Mouse (Mus musculus): Measurements from ENCODE around the gene Spo11. TPM values are rescaled to one million over a fixed set of nuclear protein-coding genes. Genes with fewer than 3 reads are reported as not detected.

Spo11 gene
- total RNA-seq, 1 experiment from 2014 or later: 1.9 TPM

DNA sequence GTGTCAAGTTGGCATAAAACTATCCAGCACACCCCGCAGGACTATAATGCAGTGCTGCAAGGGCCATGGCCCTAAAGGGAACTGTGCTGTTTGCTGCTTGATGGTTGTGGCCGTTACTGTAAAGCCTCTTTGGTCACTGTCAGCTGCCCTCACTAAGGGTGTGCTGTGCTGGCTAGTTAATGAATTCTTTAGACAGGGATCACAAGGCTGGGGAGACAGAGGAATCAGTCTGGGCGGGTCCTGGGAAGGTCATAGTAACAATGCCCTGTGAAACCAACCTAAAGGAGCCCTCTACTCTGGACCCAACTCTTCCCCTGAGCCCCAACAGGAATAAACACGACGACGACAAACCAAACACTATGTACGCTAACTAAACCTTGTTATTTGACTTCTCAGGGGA, 21.0 kb downstream of the Spo11 start:
- ATAC-seq (ENCODE audit: extremely low read depth, insufficient number of reproducible peaks, low FRiP score, poor library complexity, severe bottlenecking): no peak

DNA sequence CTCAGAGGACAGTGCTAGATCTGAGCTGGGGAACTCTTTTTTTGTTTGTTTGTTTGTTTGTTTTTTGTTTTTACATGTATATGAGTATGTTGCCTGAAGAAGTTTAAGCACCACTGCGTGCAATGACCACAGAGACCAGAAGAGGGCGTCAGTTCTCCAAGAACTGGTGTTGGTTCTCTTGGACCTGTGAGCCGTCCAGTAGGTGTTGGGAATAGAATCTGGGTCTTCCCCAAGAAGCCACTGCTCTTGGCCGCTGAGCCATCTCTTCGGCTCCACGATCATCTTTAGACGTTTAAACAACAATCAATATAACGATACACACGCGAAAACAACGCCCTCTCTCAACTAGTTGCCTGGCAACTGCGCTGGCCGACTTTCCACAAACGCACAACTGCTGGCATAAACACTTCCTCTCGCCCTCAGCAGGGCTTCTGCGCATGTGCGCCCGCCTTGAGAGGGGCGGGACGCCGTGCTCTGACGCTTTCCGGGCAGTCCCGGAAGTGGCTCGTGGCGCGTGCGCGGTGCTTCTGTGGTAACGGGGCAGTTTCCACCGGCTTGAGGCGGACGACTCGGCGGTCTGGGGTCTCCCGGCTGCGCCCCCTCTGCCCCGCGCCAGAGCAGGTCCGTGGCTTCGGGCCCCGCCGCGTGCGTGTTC, 22.3 kb downstream of the Spo11 start, which contains the start of gene Rae1:
Rae1 (plus strand) TSS at position 488 of the 655 bp plus-strand sequence.
- ATAC-seq (ENCODE audit: extremely low read depth, insufficient number of reproducible peaks, low FRiP score, poor library complexity, severe bottlenecking): peak; percentile 94

DNA sequence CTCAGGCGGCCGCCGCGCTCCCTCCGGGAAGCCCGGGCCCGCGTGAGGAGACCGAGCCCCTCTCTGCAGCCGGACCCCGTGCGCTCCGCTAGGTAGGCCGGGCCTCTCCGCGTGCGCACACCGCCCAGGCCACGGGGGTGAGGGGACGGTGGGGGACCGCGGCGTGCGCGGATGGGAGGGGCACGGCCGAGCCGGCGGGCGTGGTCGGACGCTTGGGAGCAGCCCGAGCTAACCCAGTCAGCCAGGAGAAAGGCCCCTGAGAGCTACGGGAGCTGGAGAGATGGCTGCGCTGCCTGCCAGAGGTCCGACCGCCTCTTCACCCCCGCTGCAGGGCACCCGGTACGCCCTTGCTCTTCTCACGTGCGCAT, 22.8 kb downstream of the Spo11 start:
- ATAC-seq (ENCODE audit: extremely low read depth, insufficient number of reproducible peaks, low FRiP score, poor library complexity, severe bottlenecking): no peak

DNA sequence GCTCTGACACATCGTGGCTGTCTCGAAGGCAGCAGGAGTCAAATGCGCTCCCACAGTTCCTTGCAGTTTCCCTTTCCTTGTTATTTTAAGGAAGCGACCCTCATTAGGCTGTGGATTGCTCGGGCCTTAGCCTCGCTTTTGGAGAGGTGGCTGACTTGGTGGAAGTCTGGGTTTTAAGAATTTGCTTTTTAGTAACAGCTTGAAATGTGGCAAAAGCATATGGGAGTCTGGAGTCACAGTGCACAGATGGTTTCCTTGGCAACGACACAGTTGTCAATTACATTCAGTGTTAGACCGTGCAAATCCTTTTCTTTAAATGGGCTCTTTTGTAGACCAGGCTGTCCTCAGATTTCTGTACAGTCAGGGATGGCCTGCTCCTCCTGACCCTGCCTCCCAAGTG, 23.4 kb downstream of the Spo11 start:
- ATAC-seq (ENCODE audit: extremely low read depth, insufficient number of reproducible peaks, low FRiP score, poor library complexity, severe bottlenecking): no peak

DNA sequence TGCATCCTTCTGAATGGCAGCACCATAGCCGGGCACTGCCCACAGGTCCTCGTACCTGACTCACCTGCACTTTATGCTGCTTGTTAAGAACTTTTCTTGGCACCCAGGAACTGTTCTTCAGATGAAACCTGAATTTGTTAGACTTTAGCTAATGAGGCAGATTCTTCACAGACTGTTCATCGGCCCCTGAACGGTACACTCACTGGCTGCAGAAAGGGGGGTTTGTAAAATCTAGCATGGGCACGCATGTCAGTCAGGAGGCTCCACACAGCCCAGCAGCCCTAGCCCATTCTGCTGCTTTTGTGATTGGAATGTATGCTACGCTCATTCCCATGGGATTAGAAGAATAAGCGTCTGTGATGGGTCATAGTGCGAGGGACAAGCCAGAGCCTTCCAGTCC, 26.2 kb downstream of the Spo11 start:
- ATAC-seq (ENCODE audit: extremely low read depth, insufficient number of reproducible peaks, low FRiP score, poor library complexity, severe bottlenecking): no peak

DNA sequence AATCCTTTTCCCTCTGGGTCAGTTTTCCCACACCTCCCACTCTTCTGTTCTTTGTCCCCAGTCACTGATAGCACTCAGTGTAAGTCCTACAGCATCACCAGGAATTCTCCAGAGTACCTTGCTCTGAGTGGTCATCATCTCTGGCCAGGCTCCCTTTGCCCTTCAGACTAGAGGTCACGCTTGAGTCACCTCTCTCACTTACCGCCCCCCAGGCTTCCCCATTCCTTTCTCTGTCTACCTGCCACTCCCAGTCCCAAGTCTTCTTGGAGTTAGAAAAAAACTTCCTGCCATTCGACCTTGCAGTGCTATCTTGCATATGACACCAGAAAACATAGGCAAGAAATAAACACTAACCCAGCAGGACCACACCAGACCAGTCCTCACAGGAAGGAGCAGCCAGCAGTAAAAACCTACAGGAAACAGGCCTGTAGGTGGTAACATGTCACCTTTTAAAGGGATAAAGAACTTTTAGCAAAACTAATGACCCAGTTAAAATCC, 32.8 kb downstream of the Spo11 start:
- no peak for ATAC-seq (ENCODE audit: extremely low read depth, insufficient number of reproducible peaks, low FRiP score, poor library complexity, severe bottlenecking)

DNA sequence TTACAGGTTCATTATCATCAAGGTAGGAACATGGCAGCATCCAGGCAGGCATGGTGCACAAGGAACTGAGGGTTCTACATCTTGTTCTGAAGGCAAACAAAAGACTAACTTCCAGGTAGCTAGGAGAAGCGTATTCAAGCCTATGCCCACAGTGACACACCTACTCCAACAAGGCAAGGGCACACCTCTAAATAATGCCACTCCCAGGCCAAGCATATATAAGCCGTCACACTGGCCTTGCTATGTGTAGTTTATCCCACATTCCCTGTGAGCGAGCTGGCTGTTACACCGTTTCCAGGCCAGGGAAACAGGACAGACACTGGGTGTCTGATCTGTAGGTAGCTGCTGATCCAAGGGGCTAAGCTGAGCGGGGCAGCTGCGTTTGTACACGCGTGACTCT, 33.9 kb downstream of the Spo11 start:
- no peak for ATAC-seq (ENCODE audit: extremely low read depth, insufficient number of reproducible peaks, low FRiP score, poor library complexity, severe bottlenecking)

DNA sequence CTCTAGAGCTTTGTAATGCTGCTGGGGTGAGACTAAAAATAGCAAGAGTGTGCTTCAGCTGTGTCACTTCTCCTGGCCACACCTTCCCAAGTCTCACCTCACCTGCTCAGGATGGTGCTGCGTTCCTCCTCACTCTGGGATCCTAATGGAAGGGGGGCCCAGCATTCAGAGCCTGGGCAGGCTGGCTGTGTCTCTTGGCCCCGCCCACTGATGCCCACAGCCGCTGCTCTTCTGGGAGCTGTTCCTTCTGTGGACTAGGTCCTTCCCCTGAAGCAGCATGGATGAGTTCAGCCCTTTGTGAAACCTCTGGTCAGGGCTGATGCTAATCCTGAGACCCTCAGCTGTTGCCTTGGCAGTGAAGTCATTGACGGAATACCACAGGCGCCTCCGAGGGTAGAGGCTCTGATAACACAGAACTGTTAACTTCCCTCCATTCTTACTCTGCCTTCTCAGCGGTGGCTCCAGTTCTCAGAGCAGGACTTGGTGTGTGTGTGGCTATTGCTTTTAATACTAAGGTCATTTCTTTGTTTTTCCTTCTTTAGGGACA, 37.3 kb downstream of the Spo11 start:
- no peak for ATAC-seq (ENCODE audit: extremely low read depth, insufficient number of reproducible peaks, low FRiP score, poor library complexity, severe bottlenecking)

DNA sequence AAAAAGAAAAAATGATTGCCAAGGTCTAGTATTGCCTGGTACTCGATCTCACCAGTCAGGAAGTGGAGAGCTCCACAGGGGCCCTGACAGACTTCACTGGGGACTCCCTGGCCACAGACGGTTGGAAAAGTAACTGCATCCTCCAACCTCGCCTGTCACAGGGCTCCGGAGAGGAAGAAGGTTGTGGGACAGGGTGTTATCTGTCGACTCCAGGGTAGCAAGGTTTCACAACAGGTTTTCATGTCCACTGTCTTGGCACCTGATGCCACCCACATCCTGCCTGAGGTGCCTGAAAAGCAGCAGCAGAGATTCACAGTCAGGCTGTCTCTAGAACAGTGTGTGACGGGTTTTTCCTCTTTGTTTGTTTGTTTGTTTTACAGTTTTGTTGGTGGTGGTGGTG, 40.4 kb downstream of the Spo11 start:
- ATAC-seq (ENCODE audit: extremely low read depth, insufficient number of reproducible peaks, low FRiP score, poor library complexity, severe bottlenecking): peak; percentile 11; the same call in 1 of the 2 replicates

DNA sequence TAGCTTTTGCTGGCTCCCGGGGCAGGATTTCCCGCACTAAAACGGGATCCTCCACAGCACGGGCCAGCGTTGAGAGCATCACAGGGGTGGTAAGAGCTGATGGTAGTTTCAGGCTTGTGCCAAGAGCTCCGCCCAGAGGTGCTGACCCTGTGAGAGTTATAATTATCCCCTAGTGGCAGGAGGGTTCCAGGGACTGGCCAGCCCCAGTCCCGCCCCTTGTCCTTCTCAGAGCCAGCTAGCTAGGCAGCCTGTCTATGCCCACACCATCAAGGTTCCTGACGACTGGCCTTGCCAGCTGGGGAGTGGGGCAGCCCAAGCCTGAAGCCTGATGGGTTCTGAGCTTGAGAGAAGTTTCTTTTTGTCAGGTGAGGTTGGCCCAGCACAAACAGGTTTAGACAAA, 41.1 kb downstream of the Spo11 start:
- no peak for ATAC-seq (ENCODE audit: extremely low read depth, insufficient number of reproducible peaks, low FRiP score, poor library complexity, severe bottlenecking)

DNA sequence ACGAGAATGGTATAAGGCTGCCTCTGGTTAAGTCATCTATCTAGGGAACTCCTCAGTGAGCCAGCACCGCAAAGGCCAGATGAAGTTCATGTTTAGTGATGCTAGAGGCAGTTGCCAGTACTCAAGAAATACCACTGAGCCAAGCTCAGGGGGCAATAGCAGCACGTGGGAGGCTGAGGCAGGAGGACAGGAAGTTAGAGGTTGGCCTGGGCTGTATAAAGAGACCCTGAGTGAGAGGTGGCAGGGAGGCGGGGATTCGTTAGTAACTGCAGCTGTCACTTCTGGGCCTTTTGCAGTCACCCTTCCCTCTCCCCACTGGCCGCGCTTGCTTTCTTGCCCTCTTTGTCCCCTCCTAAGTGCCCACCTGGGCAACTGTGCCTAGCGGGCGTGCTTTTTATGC, 41.8 kb downstream of the Spo11 start:
- ATAC-seq (ENCODE audit: extremely low read depth, insufficient number of reproducible peaks, low FRiP score, poor library complexity, severe bottlenecking): no peak

DNA sequence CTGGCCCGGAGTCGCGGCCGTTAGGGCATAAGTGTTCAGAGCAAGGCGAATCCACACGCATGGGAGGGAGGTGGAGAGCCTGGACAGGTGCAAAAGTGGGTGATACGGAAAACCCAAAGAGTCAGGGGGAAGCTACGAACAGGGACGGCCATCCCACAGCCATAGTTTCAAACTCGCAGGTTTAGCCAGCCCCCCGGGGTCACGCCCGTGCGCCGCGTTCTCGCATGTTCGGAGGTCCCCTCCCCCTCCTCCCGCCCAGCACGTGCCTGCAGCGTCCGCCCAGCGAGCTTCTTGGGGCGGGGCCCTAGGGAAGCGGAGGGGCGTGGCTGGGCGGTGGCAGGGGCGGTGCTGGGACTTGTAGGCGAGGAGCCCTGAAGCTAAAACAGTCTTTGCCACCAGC, 42.3 kb downstream of the Spo11 start:
- ATAC-seq (ENCODE audit: extremely low read depth, insufficient number of reproducible peaks, low FRiP score, poor library complexity, severe bottlenecking): peak; percentile 58

DNA sequence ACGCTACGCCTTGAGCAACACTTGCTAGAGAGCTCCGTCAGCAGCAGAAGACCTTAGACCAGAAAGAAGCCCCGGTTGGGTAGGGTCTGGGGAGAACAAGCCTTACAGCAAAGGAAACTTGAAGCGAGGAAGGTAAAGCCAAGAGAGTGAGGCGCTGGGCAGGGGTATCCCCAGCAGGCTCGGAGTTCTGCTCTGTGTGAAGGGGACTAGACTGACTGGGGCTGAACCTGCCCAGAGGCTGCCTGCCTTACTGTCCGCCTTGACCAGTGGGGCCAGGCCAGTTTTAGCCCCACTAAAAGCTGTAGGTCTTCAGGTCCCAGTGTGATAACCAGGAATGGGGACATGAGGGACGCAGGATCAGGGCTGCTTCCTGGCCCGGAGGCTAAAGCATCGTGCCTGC, 42.9 kb downstream of the Spo11 start, which contains the start of gene Rbm38:
Rbm38 (plus strand) TSS at position 69 of the 400 bp plus-strand sequence.
- no peak for ATAC-seq (ENCODE audit: extremely low read depth, insufficient number of reproducible peaks, low FRiP score, poor library complexity, severe bottlenecking)

DNA sequence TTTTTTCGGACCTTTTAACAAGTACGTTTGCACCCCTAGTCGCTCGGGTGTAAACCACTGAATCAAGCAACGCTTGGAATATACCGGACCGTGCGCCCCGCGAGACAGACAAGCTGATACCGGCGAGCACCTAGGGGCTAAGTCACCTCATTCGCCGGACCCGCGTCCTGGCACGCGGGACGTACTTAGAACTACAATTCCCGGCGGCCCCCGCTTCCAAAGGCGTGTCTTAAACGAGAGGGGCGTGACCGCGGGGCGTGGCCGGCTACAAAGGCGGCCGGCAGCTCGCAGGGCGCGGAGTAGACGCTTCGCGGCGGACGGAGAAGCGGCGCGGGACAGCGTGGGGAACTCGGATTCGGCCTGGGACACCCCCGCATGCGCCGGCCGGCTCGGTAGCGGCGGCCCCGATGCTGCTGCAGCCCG, 44.1 kb downstream of the Spo11 start:
- ATAC-seq (ENCODE audit: extremely low read depth, insufficient number of reproducible peaks, low FRiP score, poor library complexity, severe bottlenecking): peak; percentile 60

DNA sequence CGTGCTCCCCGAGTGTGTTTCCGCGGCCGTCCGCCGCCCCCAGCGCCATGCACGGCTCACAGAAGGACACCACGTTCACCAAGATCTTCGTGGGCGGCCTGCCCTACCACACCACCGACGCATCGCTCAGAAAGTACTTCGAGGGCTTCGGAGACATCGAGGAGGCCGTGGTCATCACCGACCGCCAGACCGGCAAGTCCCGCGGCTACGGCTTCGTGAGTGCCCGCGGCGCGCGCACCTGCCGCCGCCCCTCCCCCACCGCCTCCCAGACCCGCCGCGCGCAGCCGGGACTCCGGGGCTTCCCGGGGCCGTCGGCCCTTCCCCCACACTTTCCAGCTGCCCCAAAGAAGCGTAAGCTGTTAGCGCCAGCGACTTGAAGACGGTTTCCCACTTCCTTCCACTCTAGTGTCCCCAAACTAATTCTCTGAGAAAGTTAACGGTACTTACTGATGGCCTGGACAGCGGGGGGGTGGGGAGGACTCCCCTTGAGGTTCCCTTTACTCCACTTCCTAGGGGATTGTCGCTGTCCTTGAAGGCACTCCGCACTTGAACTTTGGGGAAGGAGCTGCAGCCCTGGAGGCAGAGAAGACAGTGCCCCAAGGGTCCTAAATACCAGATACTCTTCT, 44.7 kb downstream of the Spo11 start:
- ATAC-seq (ENCODE audit: extremely low read depth, insufficient number of reproducible peaks, low FRiP score, poor library complexity, severe bottlenecking): no peak

DNA sequence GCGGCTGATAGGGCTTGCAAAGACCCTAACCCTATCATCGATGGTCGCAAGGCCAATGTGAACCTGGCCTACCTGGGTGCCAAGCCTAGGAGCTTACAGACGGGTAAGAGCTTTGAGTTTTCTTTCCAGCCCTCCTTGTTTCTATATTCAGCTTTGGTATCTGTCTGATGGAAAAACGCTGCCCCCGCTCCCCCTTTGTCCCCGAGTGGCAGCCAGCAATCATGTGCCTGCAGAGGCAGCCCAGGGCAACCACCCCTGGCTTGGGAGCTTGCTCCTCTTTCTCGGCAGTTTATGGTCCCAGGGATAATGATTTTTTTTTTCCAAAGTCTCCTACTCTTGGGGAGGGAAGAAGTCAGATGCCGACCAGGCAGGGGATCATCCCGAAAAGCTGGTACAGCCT, 45.3 kb downstream of the Spo11 start:
- ATAC-seq (ENCODE audit: extremely low read depth, insufficient number of reproducible peaks, low FRiP score, poor library complexity, severe bottlenecking): no peak

DNA sequence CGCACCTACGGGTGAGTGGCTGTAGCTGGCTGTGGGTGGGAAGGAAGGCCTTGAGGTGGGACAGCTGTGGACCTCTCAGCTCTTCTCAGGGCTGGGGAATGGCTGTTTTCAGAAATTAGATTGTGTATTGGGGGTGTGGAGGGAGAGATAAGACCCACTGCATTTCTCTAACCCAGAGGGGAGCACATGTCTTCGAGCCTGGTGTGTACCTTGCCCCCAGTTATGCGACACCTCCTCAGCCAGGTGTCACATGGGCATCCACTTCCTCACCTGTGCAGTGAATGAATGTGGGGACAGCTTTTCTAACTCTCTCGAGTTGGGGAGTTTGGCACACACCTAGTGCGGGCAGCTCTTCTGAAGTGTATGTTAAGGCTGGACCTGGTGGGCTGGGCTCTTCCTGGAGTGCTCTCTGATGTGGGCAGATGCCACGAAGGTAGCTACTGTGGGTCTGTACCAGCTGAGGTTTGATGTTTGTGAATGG, 45.9 kb downstream of the Spo11 start:
- no peak for ATAC-seq (ENCODE audit: extremely low read depth, insufficient number of reproducible peaks, low FRiP score, poor library complexity, severe bottlenecking)

DNA sequence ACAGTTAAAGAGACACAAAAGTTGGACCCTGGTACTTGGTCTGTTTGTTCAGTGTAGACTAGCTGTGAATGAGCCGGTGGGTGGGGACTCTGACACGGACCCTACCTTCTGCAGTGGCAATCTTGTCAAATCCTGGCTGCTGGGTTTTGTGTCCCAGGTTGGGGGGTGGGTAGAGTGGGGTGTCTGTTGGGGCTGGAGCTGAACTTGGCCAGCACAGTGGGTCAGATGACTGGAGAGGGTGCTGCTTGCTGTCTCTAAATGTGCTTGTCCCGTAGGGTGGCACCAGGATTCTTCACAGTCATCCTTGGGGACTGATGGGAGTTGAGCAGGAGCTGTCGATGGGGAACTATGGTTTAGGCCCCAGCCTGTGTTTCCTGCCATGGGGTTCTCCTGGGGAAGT, 46.5 kb downstream of the Spo11 start:
- no peak for ATAC-seq (ENCODE audit: extremely low read depth, insufficient number of reproducible peaks, low FRiP score, poor library complexity, severe bottlenecking)

DNA sequence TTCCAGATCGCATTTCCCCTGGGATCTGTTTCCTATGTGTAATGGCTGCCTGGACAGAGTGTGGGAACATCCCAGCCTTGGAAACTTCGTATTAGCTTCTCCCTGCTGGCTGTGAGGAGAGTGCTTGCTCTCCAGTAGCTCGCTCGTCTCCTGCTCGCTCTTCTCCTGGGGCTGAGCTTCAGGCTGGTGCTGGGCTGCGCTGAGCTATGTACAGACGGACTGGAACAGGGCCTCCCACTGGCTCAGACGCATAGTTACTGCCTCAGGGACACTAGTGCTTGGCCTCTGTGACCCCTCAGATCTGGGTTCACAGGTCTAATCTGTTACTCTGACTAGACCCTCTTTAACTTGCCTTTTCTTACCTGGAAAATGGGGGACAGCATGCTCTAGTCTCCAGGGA, 46.9 kb downstream of the Spo11 start:
- no peak for ATAC-seq (ENCODE audit: extremely low read depth, insufficient number of reproducible peaks, low FRiP score, poor library complexity, severe bottlenecking)

DNA sequence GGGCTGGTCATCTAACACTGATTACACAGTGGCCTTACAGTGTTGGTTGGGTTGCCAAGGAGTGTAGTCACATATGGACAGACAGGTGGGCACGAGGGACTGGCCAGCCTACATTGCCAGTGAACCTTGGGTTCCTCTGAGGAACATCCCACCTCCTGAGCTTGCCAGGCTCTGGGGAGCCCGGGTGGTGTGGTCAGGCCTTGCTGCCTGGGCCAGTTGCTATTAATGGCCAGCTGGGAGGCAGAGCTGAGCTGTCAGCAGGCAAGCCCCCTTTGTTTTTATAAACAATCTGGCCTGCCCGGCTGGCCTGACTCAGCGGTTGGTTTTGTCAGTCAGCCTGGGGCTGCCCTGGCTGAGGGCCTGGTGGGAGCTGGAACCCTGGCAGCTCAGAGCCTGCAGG, 47.4 kb downstream of the Spo11 start:
- no peak for ATAC-seq (ENCODE audit: extremely low read depth, insufficient number of reproducible peaks, low FRiP score, poor library complexity, severe bottlenecking)

Data from neutrophil, adult 5-6 weeks (primary cell).